Mouse (Mus musculus) stomach, postnatal 0 days (tissue): ENCODE results near the gene Rubcn. TPM values are rescaled to one million over a fixed set of nuclear protein-coding genes. Genes with fewer than 3 reads are reported as not detected.
A peak's percentile ranks its signal among the peaks of the same experiment; 100 is the strongest.

Experiments used
- ATAC-seq: fragments of 200-750 bp; cut with Nextera tagmentation; 2 replicates; pipeline ENCODE4 v1.8.0; 2017; ENCODE audit not compliant: low FRiP score, low TSS enrichment
- DNase-seq: peaks from one replicate; pipeline ENCODE4 v3.0.0-alpha.2; 2016; ENCODE audit warnings: low spot score
- H3K27ac ChIP-seq: fragments of 300-500 bp; sonication (generic); replicated peaks from 2 replicates; pipeline ENCODE4 v1.5.1; 2014; ENCODE audit warnings: mild to moderate bottlenecking, control low read depth
- H3K27me3 ChIP-seq: fragments of 300-500 bp; sonication (generic); 2 replicates; pipeline ENCODE4 v1.6.1; 2014; ENCODE audit warnings: low read length; ENCODE audit not compliant: control insufficient read depth, insufficient read depth
- H3K36me3 ChIP-seq: fragments of 300-500 bp; sonication (generic); 2 replicates; pipeline ENCODE4 v1.6.1; 2014; ENCODE audit warnings: low read length, mixed read lengths; ENCODE audit not compliant: control insufficient read depth, insufficient read depth
- H3K4me1 ChIP-seq: fragments of 300-500 bp; sonication (generic); replicated peaks from 2 replicates; pipeline ENCODE4 v1.6.1; 2014; ENCODE audit warnings: antibody characterized with exemption; ENCODE audit not compliant: control insufficient read depth, insufficient read depth
- H3K4me2 ChIP-seq: fragments of 300-500 bp; sonication (generic); replicated peaks from 2 replicates; pipeline ENCODE4 v1.6.1; 2014; ENCODE audit warnings: low read depth, mild to moderate bottlenecking, control low read depth, moderate library complexity
- H3K4me3 ChIP-seq: fragments of 300-500 bp; sonication (generic); 2 replicates; pipeline ENCODE4 v1.5.1; 2014; ENCODE audit warnings: low read depth, low read length, control low read depth
- H3K9ac ChIP-seq: fragments of 300-500 bp; sonication (generic); 2 replicates; pipeline ENCODE4 v1.6.1; 2014; ENCODE audit warnings: mild to moderate bottlenecking, low read length, control low read depth, mixed read lengths
- H3K9me3 ChIP-seq: fragments of 300-500 bp; sonication (generic); 2 replicates; pipeline ENCODE4 v1.6.1; 2016; ENCODE audit warnings: low read length; ENCODE audit not compliant: control insufficient read depth
- CTCF ChIP-seq: IDR thresholded peaks from 2 replicates; pipeline ENCODE4 v1.5.1; 2016; ENCODE audit warnings: antibody characterized with exemption, low read depth, mild to moderate bottlenecking, moderate library complexity
- EP300 ChIP-seq: optimal IDR thresholded peaks from 2 replicates; pipeline ENCODE3; 2016; ENCODE audit warnings: antibody characterized with exemption
- WGBS: fragments of 180-500 bp; shearing (Covaris S2); extraction: QIAGEN DNeasy Blood & Tissue Kit; methylation state at CpG from one replicate; pipeline ENCODE4 v1.1.7; 2014; 5-methylcytosine and 5-hydroxymethylcytosine counted together
- polyA plus RNA-seq: library from polyadenylated mRNA; unstranded; fragments of >200 nt; fragmentation: Nextera tagmentation; extraction: Ambion mirVana; gene quantifications from 2 replicates; pipeline ENCODE4 v1.2.1, GENCODE M21; 2015

Rubcn gene
- polyA plus RNA-seq, 1 experiment from 2014 or later: 7.1 TPM

- ATAC-seq (peak; percentile 95), DNase-seq (peak; percentile 78)
- Histone ChIP-seq H3K4me1 (peaks cover 4% of the 10 kb centered on the region; the same call in 1 of the 2 replicates), H3K36me3 (peaks cover 17% of the 10 kb centered on the region), H3K4me2 (no peak overlapping the region), H3K4me3 (no peak overlapping the region), H3K27me3 (no peaks in the 10 kb centered on the region), H3K27ac (peak overlapping the region; percentile 49), H3K9me3 (no peaks in the 10 kb centered on the region), H3K9ac (no peak overlapping the region)
- TF ChIP-seq CTCF: no peak
- WGBS: 32% methylated on average over 10 of the region's 10 CpGs
Measured at GRCm38 (mm10) chr16:32821772-32822449, 55.7 kb downstream of the Rubcn start.

- DNase-seq (no peak), ATAC-seq (no peak)
- H3K9ac ChIP-seq: no peak overlapping the region
- H3K4me1 ChIP-seq: peaks cover 4% of the 10 kb centered on the region; the same call in 1 of the 2 replicates
- no peaks in the 10 kb centered on the region for H3K9me3 ChIP-seq
- TF ChIP-seq CTCF: no peak
- no peak for TF ChIP-seq EP300
- H3K27me3 ChIP-seq: no peaks in the 10 kb centered on the region
- peaks cover 2% of the 10 kb centered on the region; the same call in 1 of the 2 replicates for H3K36me3 ChIP-seq
- WGBS: 58% methylated on average over 5 of the region's 5 CpGs
- no peak overlapping the region for H3K27ac ChIP-seq
- no peak overlapping the region for H3K4me3 ChIP-seq
- no peak overlapping the region for H3K4me2 ChIP-seq
Measured at GRCm38 (mm10) chr16:32818441-32818840, 59.1 kb downstream of the Rubcn start.

GRCm38 (mm10) chr16:32818036-32818435 is 59.5 kb downstream of the Rubcn start:
- Histone ChIP-seq H3K9me3 (no peaks in the 10 kb centered on the region), H3K36me3 (no peaks in the 10 kb centered on the region), H3K27ac (no peak overlapping the region), H3K27me3 (no peaks in the 10 kb centered on the region), H3K4me3 (no peak overlapping the region), H3K4me2 (no peak overlapping the region), H3K4me1 (peaks cover 4% of the 10 kb centered on the region; the same call in 1 of the 2 replicates), H3K9ac (no peak overlapping the region)
- no peak for DNase-seq
- ATAC-seq: no peak
- WGBS: 75% methylated on average over 4 of the region's 4 CpGs
- TF ChIP-seq CTCF (no peak), EP300 (no peak)

GRCm38 (mm10) chr16:32815160-32815605 is 62.4 kb downstream of the Rubcn start:
- Histone ChIP-seq H3K36me3 (no peaks in the 10 kb centered on the region), H3K9me3 (no peaks in the 10 kb centered on the region), H3K4me3 (peak overlapping the region; percentile 30), H3K27me3 (no peaks in the 10 kb centered on the region), H3K4me2 (peak overlapping the region; percentile 55), H3K27ac (no peak overlapping the region), H3K9ac (peak overlapping the region; percentile 23; the same call in 1 of the 2 replicates), H3K4me1 (no peaks in the 10 kb centered on the region)
- TF ChIP-seq CTCF (no peak), EP300 (no peak)
- peak; percentile 29 for DNase-seq
- ATAC-seq: no peak
- WGBS: 4% methylated on average over 6 of the region's 6 CpGs

- peak; percentile 13; the same call in 1 of the 2 replicates for ATAC-seq
- Histone ChIP-seq H3K27ac (no peak overlapping the region), H3K27me3 (no peaks in the 10 kb centered on the region), H3K9me3 (no peaks in the 10 kb centered on the region), H3K36me3 (no peaks in the 10 kb centered on the region), H3K9ac (peak overlapping the region; percentile 23; the same call in 1 of the 2 replicates), H3K4me2 (peak overlapping the region; percentile 55), H3K4me1 (no peaks in the 10 kb centered on the region), H3K4me3 (peak overlapping the region; percentile 30)
- DNase-seq: peak; percentile 73
- no peak for TF ChIP-seq CTCF
- no peak for TF ChIP-seq EP300
- 15% methylated on average over 14 of the region's 14 CpGs for WGBS
Measured at GRCm38 (mm10) chr16:32814539-32814938, 63.0 kb downstream of the Rubcn start.

- Histone ChIP-seq H3K4me3 (no peak overlapping the region), H3K4me1 (no peaks in the 10 kb centered on the region), H3K9ac (no peak overlapping the region), H3K36me3 (no peaks in the 10 kb centered on the region), H3K27me3 (no peaks in the 10 kb centered on the region), H3K9me3 (no peaks in the 10 kb centered on the region), H3K4me2 (no peak overlapping the region), H3K27ac (no peak overlapping the region)
- ATAC-seq (no peak), DNase-seq (no peak)
- WGBS: 66% methylated on average over 3 of the region's 3 CpGs
- TF ChIP-seq CTCF (no peak), EP300 (no peak)
Measured at GRCm38 (mm10) chr16:32813771-32814170, 63.8 kb downstream of the Rubcn start.
